Mouse (Mus musculus) MEL (cell line): Measurements from ENCODE around the gene Ccndbp1.
A peak's percentile ranks its signal among the peaks of the same experiment; 100 is the strongest.

ENCODE experiments used
- HCFC1 ChIP-seq: IDR thresholded peaks from 2 replicates; pipeline ENCODE4 v1.6.1; 2012; ENCODE audit warnings: low read depth, mild to moderate bottlenecking, inconsistent platforms, low read length, improper control_type of control experiment, moderate library complexity
- MAX ChIP-seq: IDR thresholded peaks from 2 replicates; pipeline ENCODE4 v1.6.1; 2011; ENCODE audit warnings: low read length, improper control_type of control experiment

- peak; percentile 39; the same call in 1 of the 2 replicates for TF ChIP-seq HCFC1
- no peak; the same call in 1 of the 2 replicates for TF ChIP-seq MAX
Measured at GRCm38 (mm10) chr2:120976990-120977925, 30.9 kb upstream of the Ccndbp1 start, which contains the start of gene Tmem62.
